Mouse (Mus musculus) cerebellum, adult 11-12 months (tissue): ENCODE data around the gene Olfr373.

Experiments
- DNase-seq: peaks from one replicate; pipeline ENCODE4 v3.0.0; 2022

Olfr373 gene

GRCm38 (mm10) chr8:72134756-72135445, 51.9 kb downstream of the Olfr373 start, which contains the start of gene Tpm4:
Gene Tpm4 (plus strand): TSS chr8:72134975.
- DNase-seq, result peak; percentile 67

DNA sequence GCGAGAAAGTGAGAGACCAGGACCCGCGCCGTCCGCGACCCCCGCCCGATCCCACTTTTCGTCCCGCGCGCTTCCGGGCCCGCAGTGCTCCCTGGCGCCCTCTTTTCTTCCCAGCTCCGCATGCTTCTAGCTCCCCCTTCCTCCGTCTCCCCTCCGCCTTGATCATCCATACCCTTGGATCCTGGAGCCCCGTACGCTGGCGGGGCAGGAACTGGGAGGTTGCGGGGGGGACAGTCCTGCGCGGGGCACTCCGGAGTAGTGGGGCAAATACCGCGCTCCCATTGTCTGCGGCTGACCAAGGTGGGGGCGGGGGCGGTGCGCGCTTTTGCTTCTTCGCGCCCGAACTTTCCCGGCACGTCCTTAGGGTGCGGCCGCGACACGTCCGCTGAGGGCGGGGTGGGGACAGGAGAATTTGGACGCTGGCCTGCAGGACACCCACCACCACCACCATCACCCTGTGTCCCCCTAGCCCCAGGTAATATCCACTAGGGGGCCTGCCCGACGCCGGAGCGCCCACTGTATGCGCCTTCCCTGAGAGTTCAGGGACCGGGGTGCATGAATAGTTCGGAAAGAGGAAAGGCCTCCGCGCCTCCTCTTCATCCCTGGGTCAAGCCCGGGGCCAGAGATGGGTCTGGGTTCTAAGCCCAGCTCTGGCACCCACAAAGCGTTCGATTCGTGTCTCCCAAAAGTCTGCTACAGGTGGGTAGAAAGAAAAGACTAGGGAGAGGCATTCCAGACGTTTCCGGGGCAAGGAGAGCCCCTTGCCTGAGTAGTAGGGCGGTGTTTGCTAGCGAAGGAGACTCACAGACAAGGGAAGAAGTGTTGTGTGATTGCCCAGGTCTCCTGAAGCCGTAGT, 52.7 kb downstream of the Olfr373 start:
- DNase-seq, result peak; percentile 38

DNA sequence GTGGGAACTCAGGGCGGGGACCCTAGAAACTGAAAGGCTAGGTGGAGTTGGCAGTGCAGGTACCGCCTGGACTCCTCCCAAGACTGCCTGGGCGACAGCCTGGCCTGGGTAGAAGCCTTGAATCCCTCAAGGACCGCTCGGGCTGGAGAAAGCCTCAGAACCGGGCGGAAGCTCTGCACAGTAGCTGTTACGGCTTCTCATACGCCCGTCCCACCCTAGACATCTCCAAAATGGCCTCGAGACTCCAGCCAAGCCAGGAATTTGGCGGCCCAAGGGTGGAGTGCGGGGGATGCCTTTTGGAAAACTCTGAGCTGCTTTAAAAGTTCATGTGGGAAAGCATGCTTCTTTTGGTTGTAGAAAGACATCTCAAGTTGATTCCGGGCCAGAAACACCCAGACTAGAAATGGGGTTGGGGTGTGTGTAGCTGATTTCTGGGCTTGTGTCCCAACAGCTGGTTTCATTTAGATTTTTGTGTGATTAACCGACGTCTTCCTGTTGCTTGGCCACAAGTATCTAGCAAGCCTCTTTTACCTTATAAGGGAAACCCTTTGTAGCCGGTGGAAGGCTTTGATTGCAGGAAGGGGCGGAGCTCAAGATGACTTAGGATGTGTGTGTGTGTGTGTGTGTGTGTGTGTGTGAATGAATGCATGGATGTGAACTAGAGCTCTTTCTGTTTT, 53.5 kb downstream of the Olfr373 start:
- peak; percentile 46 for DNase-seq

- no peak for DNase-seq
Measured at GRCm38 (mm10) chr8:72137431-72137830, 54.5 kb downstream of the Olfr373 start.

DNA sequence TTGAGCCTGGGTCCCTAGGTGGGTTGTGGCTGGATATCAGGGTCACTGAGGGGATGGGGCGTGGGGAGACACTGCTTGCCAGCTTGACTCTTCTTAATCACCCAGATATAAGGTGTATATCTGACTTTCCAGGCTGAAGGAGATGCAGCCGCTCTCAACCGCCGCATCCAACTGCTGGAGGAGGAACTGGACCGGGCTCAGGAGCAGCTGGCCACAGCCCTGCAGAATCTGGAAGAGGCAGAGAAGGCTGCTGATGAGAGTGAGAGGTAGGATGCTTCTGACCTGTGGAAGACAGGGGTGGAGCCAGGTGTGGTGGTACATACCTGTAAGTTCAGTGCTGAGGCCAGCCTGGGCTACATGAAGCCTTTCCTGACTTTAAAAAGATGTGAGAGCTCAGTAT, 55.5 kb downstream of the Olfr373 start:
- DNase-seq, result no peak

- DNase-seq, result no peak
Measured at GRCm38 (mm10) chr8:72143256-72143824, 60.4 kb downstream of the Olfr373 start.

- DNase-seq, result no peak
Measured at GRCm38 (mm10) chr8:72144345-72144975, 61.5 kb downstream of the Olfr373 start.

GRCm38 (mm10) chr8:72145511-72145910, 62.5 kb downstream of the Olfr373 start:
- no peak for DNase-seq

GRCm38 (mm10) chr8:72146056-72146455, 63.1 kb downstream of the Olfr373 start:
- DNase-seq, result no peak

DNA sequence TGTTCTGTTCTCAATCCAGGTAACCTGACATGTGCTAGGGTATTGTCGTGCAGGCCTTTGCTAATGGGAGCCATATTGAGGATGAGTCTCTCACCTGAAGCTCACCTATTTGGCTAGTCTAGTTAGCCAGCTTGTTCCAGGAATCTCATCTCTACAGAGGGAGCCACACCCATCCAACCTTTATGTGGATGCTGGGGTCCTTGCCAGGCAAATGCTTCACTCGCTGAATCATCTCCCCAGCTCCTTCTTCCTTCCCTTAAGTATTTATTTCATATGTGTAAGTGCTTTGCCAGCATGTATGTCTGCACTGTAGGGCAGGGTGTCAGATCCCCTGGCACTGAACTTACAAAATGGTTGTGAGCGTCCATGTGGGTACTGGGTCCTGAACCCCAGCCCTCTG, 63.6 kb downstream of the Olfr373 start:
- no peak for DNase-seq

GRCm38 (mm10) chr8:72147266-72147665, 64.3 kb downstream of the Olfr373 start:
- DNase-seq, result no peak

GRCm38 (mm10) chr8:72149056-72149455, 66.1 kb downstream of the Olfr373 start:
- DNase-seq, result no peak

DNA sequence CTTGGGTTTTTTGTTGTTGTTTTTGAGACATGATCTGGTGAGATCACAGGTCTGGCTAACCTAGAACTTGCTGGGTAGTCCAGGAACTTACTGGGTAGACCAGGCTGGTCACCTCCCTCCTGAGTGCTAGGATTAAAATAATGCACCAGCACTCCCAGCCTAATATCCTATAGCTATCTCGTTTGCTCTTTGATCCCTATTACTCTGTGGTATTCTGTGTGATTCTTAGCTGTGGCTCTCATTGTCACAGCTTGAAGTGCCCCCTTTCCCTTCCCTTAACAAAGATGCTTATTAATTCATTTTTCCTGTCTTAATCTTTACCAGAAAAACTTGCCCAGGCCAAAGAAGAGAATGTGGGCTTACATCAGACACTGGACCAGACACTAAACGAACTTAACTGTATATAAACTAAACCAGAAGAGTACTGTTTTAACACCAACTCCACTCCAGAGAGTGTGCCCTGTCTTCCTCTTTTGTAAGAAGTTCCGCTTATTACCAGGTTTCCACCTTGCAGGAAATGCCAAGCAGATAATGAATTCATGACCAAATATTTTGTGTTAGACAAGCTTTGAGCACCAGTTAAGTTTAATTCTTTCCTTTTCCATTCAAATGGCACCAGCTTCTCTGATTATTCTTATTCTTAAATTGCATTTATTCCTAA, 68.6 kb downstream of the Olfr373 start:
- DNase-seq, result no peak
